11 mouse cellular contexts compared by ENCODE assay signal in the genomic region with DNA sequence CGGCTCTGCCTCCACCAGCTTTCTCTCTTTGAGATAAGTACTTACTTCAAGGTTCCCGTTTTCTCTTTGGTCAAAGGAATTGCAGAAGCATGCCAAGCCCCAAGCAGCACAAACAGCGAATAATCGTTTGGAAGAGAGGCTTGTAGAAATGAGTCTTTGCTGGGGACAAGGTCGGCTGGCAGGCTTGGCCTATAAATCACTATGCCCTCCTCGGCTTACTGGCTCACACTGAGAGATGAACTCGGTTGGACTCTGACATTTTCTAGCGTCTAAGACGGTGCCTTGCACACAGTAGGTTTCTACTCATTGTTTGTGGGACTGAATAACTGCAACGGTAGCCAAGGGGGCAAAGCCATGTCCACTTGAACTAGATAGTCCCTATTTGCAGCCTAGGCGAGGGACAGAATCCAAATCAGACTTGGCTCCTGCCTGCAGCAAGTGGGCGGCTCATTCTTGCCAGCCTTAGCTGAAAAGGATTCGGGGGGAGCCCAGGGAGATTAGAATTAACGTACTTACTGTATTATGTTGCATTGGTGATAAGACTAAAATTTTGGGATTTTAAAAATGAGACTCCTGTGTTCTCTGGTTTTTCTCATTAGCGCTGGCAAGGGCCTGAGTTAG.
A peak's percentile ranks its signal among the peaks of the same experiment; 100 is the strongest.
DNase-seq lines count a peak whose midpoint lies in the region; ATAC-seq lines count a peak whose summit lies in the region.
"Had no signal": no experiment of that assay in that cellular context is flagged by ENCODE, and none has a peak within 500 bp of the region (broad histone marks: within the 10 kb centered on the region; RNA-seq: fewer than 3 reads in every experiment).

No protein-coding gene starts in this region.

- H3K9ac ChIP-seq in heart, embryonic 15.5 days, result no peak overlapping the region
- H3K9ac ChIP-seq: forebrain, embryonic 13.5 days had no signal

- H3K27me3 ChIP-seq in heart, embryonic 15.5 days, result no peaks in the 10 kb centered on the region
- H3K27me3 ChIP-seq: CH12.LX; forebrain, embryonic 13.5 days had no signal

- no peak overlapping the region for H3K4me3 ChIP-seq in heart, embryonic 15.5 days
- H3K4me3 ChIP-seq: forebrain, embryonic 13.5 days had no signal

- peak overlapping the region; percentile 29 for H3K27ac ChIP-seq in heart, embryonic 15.5 days
- H3K27ac ChIP-seq: forebrain, embryonic 13.5 days had no signal

- DNase-seq in gastrocnemius, adult 18-20 months (ENCODE audit: low spot score), result peak; percentile 41
- DNase-seq in gastrocnemius, postnatal 10 days, result no peak
- DNase-seq in layer of hippocampus, postnatal 10 days (ENCODE audit: low spot score in 2 of 2), result peak; percentile 48 to 56
- DNase-seq in layer of hippocampus, postnatal 25 days (ENCODE audit: extremely low spot score in 1 of 2, low spot score in 1 of 2), result no peak
- DNase-seq in adrenal gland, postnatal 10 days, result peak; percentile 78
- no peak for DNase-seq in liver
- no peak for DNase-seq in urinary bladder, adult 18-20 months (ENCODE audit: low spot score in 2 of 2)
- DNase-seq: right cerebral cortex, postnatal 4 days had no signal

- H3K4me2 ChIP-seq in heart, embryonic 15.5 days, result no peak overlapping the region
- H3K4me2 ChIP-seq: forebrain, embryonic 13.5 days had no signal

- peaks cover 38% of the 10 kb centered on the region for H3K4me1 ChIP-seq in heart, embryonic 15.5 days (replicated peaks)

- no peak for ATAC-seq in heart, embryonic 15.5 days (replicated peaks; ENCODE audit: insufficient number of reproducible peaks, insufficient read depth, low FRiP score, low read depth)
- ATAC-seq: forebrain, embryonic 13.5 days had no signal

- 49% methylated on average over 15 of the region's 15 CpGs for WGBS in heart, embryonic 15.5 days

- H3K9me3 ChIP-seq in heart, embryonic 15.5 days (replicated peaks), result no peaks in the 10 kb centered on the region
- H3K9me3 ChIP-seq: forebrain, embryonic 13.5 days had no signal

- H3K36me3 ChIP-seq in heart, embryonic 15.5 days, result no peaks in the 10 kb centered on the region

Comparison
In these comparisons a context has a peak if more than half of its experiments do, and no peak if none do; other contexts are left out.
1. DNase-seq: peak in gastrocnemius, adult 18-20 months (single experiment), layer of hippocampus, postnatal 10 days (2 of 2) and adrenal gland, postnatal 10 days (single experiment); none in gastrocnemius, postnatal 10 days (single experiment), layer of hippocampus, postnatal 25 days (0 of 2), liver (single experiment) and urinary bladder, adult 18-20 months (0 of 2).